Mouse (Mus musculus): ENCODE data around the gene Naxd.
"Not testable (repeated sequence)": the region's sequence is repeated elsewhere in the genome, so short reads cannot be mapped to it uniquely, and the experiment has no call there.

Naxd gene

DNA sequence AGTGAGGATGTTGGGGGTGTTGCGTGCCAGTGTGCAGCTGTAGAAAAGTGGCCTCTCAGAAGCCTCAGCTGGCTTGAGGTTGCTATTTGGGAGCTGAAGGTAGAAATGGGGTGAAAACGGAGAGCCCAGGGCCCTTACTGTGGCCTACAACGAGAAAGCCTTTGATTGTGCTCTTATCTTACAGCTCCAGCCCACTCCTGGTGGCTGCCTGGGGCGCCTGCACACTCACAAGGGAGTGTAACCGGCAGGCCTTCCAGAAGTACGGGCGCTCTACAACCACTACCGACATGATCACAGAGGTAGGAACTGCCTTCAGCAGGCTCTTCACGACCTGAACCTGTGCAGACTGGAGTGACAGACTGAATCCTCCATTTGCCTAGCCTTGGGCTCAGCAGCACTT, 15.4 kb downstream of the Naxd start:
- peak in 1 of 2 experiments; percentile 25 for DNase-seq (ENCODE audit: low spot score in 2 of 2)

DNA sequence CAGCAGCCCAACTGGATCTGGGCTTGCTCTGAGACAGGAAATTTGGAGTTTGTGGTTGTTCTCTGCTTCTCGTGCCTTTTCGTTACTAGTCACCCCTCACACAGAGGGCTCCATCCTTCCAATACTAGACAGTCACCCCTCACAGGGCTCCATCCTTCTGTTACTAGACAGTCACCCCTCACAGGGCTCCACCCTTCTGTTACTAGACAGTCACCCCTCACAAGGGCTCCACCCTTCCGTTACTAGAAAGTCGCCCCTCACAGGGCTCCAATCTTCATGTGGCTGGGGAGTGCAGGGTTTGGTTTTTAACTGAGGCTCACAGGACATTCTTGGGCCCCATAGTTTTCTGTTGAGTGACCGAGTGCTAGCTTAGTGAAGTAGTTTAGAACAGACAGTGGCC, 15.9 kb downstream of the Naxd start:
- DNase-seq (ENCODE audit: low spot score in 2 of 2), result no peak

DNA sequence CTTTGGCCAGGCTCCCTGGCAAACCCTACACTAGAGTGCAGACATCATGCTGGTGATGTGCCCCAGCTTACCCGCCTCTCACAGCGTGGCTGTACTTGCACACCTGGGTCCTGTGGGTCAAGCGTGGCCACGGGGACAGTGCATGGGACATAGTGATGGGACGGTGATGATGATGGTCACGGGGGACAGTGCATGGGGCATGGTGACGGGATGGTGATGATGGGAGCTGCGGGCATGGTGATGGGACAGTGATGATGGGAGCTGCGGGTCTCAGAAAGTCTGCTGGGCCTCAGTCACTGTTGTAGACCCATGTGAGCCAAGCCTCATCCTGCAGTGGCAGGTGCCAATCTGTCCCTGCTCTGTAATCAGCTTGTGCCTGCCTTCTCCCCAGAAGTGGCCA, 19.0 kb downstream of the Naxd start:
- no peak for DNase-seq (ENCODE audit: low spot score in 2 of 2)

DNA sequence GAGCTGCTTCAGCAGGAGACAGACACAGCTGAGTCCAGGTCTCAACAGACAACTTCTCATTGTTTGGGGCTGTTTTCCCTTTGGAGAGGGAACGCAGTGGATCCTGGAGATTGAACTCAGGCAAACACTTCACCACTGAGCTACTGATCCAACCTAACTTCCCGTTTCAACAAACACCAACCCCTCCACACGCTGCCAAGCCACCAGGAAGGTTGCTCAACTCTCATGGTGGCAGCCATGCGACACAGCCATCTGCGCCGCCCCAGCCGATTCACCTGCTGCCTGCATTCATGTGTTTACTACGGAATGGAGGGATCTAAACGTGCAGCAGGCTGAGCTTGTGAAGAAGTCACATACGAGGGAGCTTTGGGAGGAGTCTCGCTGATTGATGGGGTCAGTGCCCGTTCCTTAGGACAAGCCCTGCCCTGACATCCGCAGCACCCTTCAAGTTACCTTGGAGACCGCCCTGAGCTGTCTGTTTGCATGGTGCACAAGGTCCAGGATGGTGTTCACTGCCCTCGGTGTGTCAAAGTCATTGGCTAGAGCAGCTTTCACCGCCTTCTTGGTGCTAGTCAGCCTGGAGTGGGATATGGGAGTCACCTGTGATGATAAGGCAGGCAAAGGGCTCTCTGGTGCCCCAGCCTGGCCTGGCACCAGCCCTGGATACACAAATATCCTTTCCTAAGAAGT, 20.2 kb downstream of the Naxd start:
- DNase-seq (ENCODE audit: low spot score in 2 of 2), result no peak

DNA sequence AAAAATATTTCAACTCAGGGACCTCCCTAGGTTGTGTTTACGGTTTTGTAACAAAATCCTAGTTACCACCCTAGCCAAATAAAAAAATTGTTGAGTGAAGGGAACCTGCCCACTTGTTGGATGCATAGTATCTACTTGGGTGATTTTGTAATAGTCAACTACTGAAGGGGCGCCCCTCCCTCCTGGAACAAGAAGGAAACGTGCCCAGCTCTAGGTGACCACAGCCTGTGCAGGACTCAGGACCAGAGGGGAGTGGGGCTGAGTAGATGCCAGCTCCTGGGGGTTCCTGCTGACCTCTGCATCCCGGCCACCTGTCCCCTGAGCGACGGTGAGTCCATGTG, 20.7 kb downstream of the Naxd start:
- no peak for DNase-seq (ENCODE audit: low spot score in 2 of 2)

DNA sequence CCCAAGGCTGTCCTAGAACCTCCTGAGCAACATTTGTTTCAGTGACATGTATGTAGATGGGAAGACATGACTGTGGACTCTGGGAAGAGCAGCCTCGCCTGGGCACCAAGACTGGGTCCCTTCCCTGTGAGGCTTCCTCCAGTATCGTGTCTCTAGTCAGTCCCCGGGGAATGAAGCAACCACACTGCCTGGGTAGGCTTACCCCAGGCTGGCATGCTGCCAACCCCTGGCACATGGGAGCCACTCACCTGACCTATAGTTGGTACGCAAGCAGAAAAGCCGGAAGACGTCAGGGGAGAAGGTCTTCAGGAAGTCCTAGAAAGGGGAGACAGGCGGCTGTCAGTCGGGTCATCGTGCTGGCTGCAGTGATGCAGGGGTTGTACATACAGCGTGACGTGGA, 21.4 kb downstream of the Naxd start:
- DNase-seq (ENCODE audit: low spot score in 2 of 2), result no peak

DNA sequence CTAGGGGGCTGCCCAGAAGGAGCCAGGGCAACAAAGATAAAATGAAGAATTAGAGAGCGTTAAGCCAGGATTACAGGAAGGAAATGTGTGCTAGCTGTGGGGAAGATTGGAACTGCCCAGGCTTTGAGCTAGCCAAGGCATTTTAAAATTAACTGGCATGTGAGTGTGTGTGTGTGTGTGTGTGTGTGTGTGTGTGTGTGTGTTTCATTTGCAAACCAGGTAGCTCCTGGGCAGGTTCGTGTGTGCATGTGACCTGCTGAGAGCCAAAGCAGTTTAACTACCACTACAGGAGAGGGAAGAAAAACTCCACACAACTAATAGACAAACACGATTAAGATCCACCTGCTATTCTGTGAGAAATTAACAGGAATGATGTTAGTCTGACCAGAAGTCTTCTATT, 26.0 kb downstream of the Naxd start:
- no peak for DNase-seq (ENCODE audit: low spot score in 2 of 2)

DNA sequence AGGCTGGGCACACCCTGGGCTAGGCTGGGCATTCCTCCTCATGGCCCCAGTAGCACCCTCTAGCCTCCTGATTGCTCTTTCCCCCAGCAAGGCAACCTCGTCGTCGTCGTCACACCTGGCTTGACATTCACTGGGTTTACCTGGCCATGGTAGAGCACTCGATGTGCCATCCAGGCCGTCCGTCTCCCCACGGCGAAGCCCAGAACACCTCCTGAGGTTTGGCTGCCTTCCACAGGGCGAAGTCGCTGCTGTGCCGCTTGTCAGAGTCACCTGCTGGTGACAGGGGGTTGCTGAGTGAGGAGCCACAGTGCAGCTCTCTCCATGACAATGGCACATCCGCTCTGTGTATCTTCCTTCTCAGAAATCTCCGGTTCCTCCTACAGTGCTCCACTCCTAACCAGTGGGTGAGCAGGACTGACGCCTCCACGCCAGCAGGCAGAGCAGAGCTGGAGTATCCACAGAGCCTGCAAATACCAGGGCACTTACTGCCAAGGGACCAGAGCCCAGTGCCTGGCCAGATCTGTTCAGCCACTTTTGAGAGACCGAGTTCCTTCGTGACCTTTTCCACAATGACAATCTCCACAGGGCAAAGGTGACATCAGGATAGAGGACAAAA, 33.0 kb downstream of the Naxd start:
- no peak for DNase-seq (ENCODE audit: low spot score in 2 of 2)

DNA sequence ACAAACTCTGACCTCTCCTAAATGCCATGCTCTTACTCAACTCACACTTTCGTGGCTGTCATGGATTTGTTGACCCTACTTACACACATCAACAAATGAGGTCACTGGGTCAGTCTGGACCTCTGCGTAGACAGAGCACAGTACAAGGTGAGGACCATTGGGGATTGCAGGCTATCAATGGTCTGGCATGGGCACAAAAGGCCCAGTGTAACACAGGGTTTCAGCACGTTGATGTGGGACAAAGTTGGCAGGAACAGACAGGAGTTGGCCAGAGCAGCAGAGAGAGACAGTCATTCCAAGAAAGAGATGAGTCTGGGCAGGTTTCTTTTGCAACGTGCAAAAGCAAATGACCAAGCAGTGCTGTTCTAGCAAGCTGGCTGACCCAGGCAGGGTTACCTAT, 33.5 kb downstream of the Naxd start:
- DNase-seq (ENCODE audit: low spot score in 2 of 2), result no peak

DNA sequence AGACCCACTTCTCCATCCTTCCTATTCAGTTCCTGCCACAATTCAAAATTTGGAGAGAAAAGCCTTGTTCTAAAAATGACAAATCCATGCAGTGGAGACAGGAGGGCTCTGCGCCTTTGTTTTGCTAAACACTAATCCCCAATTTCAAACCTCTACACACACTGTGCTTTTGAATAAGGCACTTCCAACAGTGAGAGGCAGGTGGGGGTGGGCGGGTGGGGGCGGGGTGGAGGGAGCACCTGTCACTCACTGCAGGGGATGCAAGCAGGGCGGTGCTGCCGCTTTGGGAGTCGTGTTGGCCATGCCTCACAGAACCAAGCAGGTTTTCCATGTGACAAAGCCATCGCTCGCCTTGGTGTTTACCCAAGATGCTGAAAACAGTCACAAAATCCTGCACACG, 37.2 kb downstream of the Naxd start:
- DNase-seq (ENCODE audit: low spot score in 2 of 2), result no peak

DNA sequence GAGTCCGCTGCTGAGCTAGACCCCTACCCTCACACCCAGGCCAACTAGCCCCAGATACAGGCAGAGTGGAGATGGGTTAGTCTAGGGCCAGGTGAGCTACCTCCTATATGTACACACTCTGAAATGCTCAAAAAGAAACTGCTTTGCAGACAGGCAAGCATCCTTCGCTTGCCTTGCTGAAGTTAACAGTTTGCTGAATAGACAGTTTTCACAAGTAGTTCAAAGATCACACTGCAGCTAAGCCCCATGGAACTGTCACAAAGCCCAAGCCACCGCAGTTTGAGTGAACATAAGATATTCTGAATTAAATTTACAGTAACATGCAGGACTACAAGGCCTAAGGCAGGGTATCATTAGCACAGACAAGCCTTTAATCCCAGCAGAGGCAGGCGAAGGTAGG, 41.7 kb downstream of the Naxd start:
- no peak for DNase-seq (ENCODE audit: low spot score in 2 of 2)

DNA sequence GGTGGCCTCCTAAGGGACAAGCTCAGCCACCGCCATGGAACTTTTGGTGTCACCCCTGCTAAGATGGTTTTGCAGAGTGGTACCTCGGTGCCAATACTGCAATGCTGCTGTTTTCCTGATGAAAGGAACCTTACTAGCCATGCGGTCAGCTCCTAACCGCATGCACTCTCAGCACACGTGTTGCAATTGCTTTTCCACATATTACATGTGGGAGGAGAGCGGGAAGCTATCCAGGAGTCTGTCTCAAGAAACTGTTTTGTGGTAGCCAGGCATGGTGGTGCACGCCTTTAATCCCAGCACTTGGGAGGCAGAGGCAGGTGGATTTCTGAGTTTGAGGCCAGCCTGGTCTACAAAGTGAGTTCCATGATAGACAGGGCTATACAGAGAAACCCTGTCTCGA, 42.9 kb downstream of the Naxd start:
- no peak for DNase-seq (ENCODE audit: low spot score in 2 of 2)

DNA sequence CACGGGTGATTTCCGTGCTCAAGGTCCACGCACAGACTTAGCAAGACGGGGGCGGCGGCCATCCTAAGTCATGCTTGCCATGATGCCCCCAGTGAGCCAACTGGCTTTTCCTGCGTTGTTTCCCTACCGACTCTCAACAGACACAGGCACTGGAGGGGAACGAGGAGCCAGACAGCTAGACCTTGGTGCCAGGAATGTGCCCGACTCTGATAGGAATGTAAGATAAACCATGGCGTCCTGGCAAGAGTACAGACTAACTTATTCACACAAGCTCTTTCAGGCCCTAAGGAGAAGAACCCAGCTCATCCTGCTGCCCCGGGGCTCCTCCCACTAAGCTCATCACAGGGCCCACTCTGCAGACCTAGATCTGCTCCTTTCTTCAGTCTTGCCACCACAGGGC, 44.7 kb downstream of the Naxd start:
- DNase-seq (ENCODE audit: low spot score in 2 of 2), result no peak

DNA sequence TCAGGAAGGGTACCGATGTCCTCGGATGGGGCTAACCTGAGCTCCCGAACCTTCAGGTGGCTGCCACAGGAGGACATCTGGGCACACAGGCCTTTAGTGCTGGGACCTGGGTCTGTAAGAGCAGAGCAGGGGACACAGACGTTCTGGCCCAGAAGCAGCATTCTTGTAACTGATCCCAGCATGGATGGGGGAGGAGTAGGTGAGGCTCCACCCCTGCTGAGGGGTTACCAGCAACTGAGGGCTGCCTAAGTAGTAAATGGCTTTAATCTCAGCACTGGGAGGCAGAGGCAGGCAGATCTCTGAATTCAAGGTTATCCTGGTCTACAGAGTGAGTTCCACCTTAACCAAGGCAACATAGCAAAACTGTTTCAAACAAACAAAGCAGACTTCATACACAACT, 45.6 kb downstream of the Naxd start:
- DNase-seq (ENCODE audit: low spot score in 2 of 2), result no peak

DNA sequence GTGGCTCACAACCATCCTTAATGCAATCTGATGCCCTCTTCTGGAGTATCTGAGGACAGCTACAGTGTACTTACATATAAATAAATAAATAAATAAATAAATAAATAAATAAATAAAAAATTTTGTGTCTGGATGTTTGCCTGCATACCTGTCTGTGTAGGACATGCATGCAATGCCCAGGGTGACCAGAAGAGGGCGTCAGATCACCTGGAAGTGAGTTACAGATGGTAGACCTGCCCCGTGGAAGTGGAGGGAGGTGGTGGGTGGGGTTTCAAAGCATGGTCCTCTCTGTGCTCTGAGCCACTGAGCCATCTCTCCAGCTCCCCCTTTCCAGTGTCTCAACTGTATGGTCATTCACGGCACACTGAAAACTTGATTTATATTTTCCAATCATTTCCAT, 47.1 kb downstream of the Naxd start:
- peak; percentile 66 to 88 for DNase-seq (ENCODE audit: low spot score in 2 of 2)

DNA sequence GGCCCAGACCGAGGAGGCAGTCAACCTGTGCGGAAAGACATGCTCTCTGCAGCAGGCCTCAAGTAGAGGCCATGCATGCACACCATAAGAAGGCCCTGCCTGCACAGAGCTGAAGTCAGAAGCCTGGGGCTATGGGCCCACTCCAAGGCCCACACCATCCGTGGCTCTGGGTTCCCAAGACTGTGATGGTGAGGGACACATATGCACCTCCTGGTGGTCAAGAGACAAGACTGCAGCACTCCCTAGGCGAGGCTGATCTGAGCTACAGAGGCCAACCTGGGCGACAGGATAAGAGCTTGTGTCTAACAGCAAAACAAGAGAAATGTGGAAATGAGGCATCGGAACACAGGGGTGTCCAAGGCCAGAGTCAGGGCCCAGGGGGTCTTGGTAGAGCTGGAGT, 49.8 kb downstream of the Naxd start:
- DNase-seq (ENCODE audit: low spot score in 2 of 2), result no peak

DNA sequence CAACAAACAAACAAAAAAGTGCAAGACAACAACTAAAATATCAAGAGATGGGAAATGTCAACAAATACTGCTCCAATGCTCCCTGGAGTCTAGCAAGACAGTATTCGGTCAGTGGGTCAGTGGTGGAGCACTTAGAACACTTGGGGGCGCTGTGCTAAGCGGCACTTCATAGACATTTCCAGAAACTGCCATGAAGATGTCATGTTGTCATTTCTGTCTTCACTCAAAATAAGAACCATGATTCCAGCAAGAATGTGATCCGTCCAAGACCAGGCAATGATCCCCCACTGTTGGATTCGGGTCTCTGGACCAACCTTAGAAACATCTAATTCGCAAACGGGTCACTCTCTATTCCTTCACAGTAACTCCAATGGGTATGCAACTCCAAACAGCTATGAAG, 52.4 kb downstream of the Naxd start:
- DNase-seq (ENCODE audit: low spot score in 2 of 2), result peak; percentile 72 to 85

DNA sequence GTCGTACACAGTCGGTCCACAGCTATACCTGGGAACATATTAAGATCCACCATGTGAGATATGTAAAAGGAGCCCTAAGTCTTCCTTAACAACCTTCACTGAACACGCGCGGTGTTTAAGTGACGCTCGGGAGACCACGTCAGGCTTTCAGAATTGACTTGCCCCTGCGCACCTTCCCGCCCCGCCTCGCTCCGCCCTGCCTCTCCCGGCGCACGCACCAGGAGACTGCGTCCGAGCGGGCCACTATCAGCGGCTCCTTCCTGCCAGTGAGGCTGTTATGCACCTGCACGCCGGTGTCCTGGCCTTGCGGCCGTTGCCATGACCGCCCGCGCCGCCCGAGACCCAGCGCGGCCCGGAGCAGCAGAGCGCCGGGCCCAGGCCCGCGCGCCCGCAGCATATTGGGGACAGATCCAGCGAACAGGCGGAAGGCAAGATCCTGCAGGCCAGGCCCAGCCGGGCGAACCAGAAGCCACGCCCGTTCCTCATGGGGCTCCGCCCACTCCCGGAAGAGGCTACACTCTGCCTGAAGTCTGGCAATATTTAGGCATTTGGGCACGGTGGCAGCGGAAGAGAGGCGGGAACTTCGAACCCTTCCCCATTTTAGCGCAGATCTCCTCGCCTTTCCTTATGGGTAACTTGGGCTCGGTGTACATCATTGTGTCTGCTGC, 53.1 kb downstream of the Naxd start, which contains the start of gene Cars2:
TSS of gene Cars2 (minus strand) at position 503 of the 668 bp plus-strand sequence.
- DNase-seq (ENCODE audit: low spot score in 2 of 2), result peak; percentile 92 to 95

DNA sequence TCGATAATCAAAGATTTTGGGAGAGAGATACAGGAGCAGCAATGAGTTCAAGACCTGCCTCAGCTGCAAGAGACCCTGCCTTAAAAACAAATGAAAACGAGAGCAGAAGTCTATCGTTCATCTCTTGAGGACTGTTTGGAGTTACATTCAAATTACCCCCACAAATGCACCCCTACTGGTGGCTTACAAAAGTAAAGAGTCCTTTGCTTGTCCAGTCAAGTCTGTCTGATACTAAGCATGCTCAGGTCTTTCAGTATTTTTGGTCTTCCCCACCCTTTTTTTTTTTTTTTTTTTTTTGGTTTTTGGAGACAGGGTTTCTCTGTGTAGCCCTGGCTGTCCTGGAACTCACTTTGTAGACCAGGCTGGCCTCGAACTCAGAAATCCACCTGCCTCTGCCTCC, 54.2 kb downstream of the Naxd start:
- not testable (repeated sequence) for DNase-seq (ENCODE audit: low spot score in 2 of 2)

DNA sequence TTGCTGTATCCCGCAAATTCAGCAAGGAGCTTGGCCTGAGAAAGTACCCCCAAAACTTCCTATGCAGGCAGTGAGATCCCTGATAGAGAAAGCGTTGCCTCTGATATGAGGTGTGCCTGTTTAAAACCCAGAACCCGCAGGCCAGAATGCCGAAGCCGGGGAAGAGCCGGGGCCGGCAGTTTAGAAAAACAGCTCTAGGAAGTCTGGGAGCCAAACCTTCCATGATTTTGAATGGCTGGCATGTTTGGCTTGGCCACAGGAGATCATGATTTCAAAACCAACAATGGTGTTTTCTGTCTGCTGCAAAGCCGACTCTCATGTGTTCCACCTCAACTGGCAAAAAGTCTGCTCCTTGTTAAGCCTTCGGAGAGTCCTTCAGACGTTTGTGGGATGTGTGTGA, 55.1 kb downstream of the Naxd start:
- DNase-seq (ENCODE audit: low spot score in 2 of 2), result no peak

DNA sequence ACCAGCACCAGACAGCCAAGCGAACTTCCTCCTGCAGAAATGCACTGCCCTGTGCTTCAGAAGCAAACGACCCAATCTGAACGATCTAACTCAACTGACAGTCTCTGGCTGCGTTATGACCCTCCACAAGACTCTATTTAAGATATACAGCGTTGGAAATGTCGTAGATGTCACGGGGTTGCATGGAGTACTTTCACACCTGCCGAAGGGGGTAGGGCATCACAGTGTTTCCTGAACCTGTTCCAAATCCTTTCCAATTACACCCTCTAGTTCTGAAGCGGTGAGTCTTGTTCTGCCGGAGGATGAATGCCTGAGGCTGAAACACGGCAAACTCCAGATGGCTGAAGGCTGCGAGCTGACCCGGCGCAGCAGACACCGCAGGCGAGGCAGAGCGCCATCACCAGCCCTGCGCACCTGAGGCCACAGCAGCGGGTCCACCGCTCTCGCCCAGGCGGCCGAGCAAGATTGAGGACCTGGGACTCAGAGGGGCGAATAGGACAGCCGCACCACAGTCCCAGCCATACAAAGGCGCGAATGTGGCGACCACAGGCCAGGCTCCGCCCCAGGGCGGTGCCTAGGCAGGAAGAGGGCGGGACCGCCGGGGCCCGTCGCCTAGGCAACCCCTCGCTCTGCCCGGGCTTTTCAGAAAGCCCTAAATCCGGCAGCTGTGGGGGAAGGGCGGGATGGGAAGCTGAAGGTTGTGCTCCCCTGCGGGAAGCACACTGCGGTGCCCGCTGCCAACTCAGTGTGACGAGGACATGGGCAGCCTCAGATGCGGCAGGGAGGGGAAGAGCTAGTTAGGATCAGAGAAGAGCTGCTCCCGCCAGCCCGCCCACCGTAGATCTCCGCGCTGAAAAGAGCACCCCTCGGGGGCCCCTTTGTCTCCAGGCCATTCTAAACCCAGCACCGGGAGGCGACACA, 57.8 kb downstream of the Naxd start, which contains the start of gene Ing1:
TSS of gene Ing1 (plus strand) at position 773 of the 921 bp plus-strand sequence.
- DNase-seq (ENCODE audit: low spot score in 2 of 2), result peak; percentile 94 to 97

Data from spleen, postnatal 4 days (tissue).